Mouse (Mus musculus): ENCODE measurements around the gene Eml6.
A peak's percentile ranks its signal among the peaks of the same experiment; 100 is the strongest.
"Not testable (repeated sequence)": the region's sequence is repeated elsewhere in the genome, so short reads cannot be mapped to it uniquely, and the experiment has no call there.

The Eml6 gene

GRCm38 (mm10) chr11:30025835-30026472, at the start of gene Eml6:
Gene Eml6 (minus strand): TSS chr11:30026033.
- DNase-seq (ENCODE audit: low read depth, low spot score): peak; percentile 99

GRCm38 (mm10) chr11:30057299-30057698, 31.5 kb upstream of the Eml6 start:
- DNase-seq (ENCODE audit: low read depth, low spot score): no peak

GRCm38 (mm10) chr11:30025144-30025543, 689 bp downstream of the Eml6 start:
- no peak for DNase-seq (ENCODE audit: low read depth, low spot score)

GRCm38 (mm10) chr11:30024261-30025071, 1.4 kb downstream of the Eml6 start:
- DNase-seq (ENCODE audit: low read depth, low spot score): no peak

- no peak for DNase-seq (ENCODE audit: low read depth, low spot score)
Observed at GRCm38 (mm10) chr11:29986257-29986656, 39.6 kb downstream of the Eml6 start.

- no peak for DNase-seq (ENCODE audit: low read depth, low spot score)
Observed at GRCm38 (mm10) chr11:29968874-29969273, 57.0 kb downstream of the Eml6 start.

- no peak for DNase-seq (ENCODE audit: low read depth, low spot score)
Observed at GRCm38 (mm10) chr11:29959366-29959765, 66.5 kb downstream of the Eml6 start.

GRCm38 (mm10) chr11:29944661-29945060, 81.2 kb downstream of the Eml6 start:
- no peak for DNase-seq (ENCODE audit: low read depth, low spot score)

- DNase-seq (ENCODE audit: low read depth, low spot score): no peak
Observed at GRCm38 (mm10) chr11:29924332-29924731, 101.5 kb downstream of the Eml6 start.

GRCm38 (mm10) chr11:29923851-29924250, 102.0 kb downstream of the Eml6 start:
- DNase-seq (ENCODE audit: low read depth, low spot score): no peak

GRCm38 (mm10) chr11:29913180-29913579, 112.7 kb downstream of the Eml6 start:
- no peak for DNase-seq (ENCODE audit: low read depth, low spot score)

GRCm38 (mm10) chr11:29909330-29909729, 116.5 kb downstream of the Eml6 start:
- no peak for DNase-seq (ENCODE audit: low read depth, low spot score)

GRCm38 (mm10) chr11:29885160-29885559, 140.7 kb downstream of the Eml6 start:
- peak; percentile 90 for DNase-seq (ENCODE audit: low read depth, low spot score)

GRCm38 (mm10) chr11:29884355-29884754, 141.5 kb downstream of the Eml6 start:
- DNase-seq (ENCODE audit: low read depth, low spot score): peak; percentile 62

- no peak for DNase-seq (ENCODE audit: low read depth, low spot score)
Observed at GRCm38 (mm10) chr11:29883024-29883423, 142.8 kb downstream of the Eml6 start.

- peak; percentile 81 for DNase-seq (ENCODE audit: low read depth, low spot score)
Observed at GRCm38 (mm10) chr11:29879641-29880040, 146.2 kb downstream of the Eml6 start.

- DNase-seq (ENCODE audit: low read depth, low spot score): no peak
Observed at GRCm38 (mm10) chr11:29877981-29878380, 147.9 kb downstream of the Eml6 start.

GRCm38 (mm10) chr11:29877280-29877679, 148.6 kb downstream of the Eml6 start:
- no peak for DNase-seq (ENCODE audit: low read depth, low spot score)

- not testable (repeated sequence) for DNase-seq (ENCODE audit: low read depth, low spot score)
Observed at GRCm38 (mm10) chr11:29874781-29875180, 151.1 kb downstream of the Eml6 start.

GRCm38 (mm10) chr11:29870174-29870573, 155.7 kb downstream of the Eml6 start:
- DNase-seq (ENCODE audit: low read depth, low spot score): no peak

- no peak for DNase-seq (ENCODE audit: low read depth, low spot score)
Observed at GRCm38 (mm10) chr11:29864269-29864668, 161.6 kb downstream of the Eml6 start.

GRCm38 (mm10) chr11:29861750-29862397, 164.0 kb downstream of the Eml6 start:
- peak; percentile 78 for DNase-seq (ENCODE audit: low read depth, low spot score)

Measured in 3T3-L1 (cell line).